Mouse (Mus musculus): Measurements from ENCODE around the gene Phospho1.

- no peak for TF ChIP-seq POLR2A (IDR thresholded peaks at IDR 0.05; ENCODE audit: borderline replicate concordance, extremely low read depth, low read depth, low read length)
- TF ChIP-seq CTCF (IDR thresholded peaks at IDR 0.05; ENCODE audit: insufficient read depth, low read length), result no peak
Observed at GRCm38 (mm10) chr11:95836433-95836832, 12.1 kb downstream of the Phospho1 start.

Data from lung, adult 2 months (tissue).